Mouse (Mus musculus) spleen, adult 2 months (tissue): ENCODE measurements around the gene Wnt7b. TPM values are rescaled to one million over a fixed set of nuclear protein-coding genes. Genes with fewer than 3 reads are reported as not detected.

ENCODE experiments used
- DNase-seq, 2 experiments: peaks; one replicate each; pipeline versions ENCODE4 v3.0.0 to v3.0.0-alpha.2; 2012 to 2021; ENCODE audit warnings: low spot score in 2 of 2, low read depth in 1 of 2
- H3K27ac ChIP-seq: fragments of 200-500 bp; 2 replicates; pipeline ENCODE4 v1.5.1; 2012; ENCODE audit warnings: low read length, inconsistent platforms; ENCODE audit not compliant: insufficient read depth
- H3K27me3 ChIP-seq: fragments of 200-500 bp; 2 replicates; pipeline ENCODE4 v1.6.1; 2012; ENCODE audit warnings: mild to moderate bottlenecking, moderate library complexity, low read length, inconsistent platforms; ENCODE audit not compliant: control insufficient read depth, insufficient read depth
- H3K36me3 ChIP-seq: fragments of 200-500 bp; 2 replicates; pipeline ENCODE4 v1.6.1; 2012; ENCODE audit warnings: mild to moderate bottlenecking, low read length, inconsistent platforms; ENCODE audit not compliant: control insufficient read depth, insufficient read depth
- H3K4me1 ChIP-seq: fragments of 200-500 bp; 2 replicates; pipeline ENCODE4 v1.6.1; 2011; ENCODE audit warnings: inconsistent platforms; ENCODE audit not compliant: control insufficient read depth, insufficient read depth, insufficient read length
- H3K4me3 ChIP-seq: fragments of 200-500 bp; 2 replicates; pipeline ENCODE4 v1.5.1; 2011; ENCODE audit warnings: mild to moderate bottlenecking, inconsistent platforms; ENCODE audit not compliant: insufficient read depth, insufficient read length; ENCODE audit errors: extremely low read depth
- CTCF ChIP-seq: fragments of 200-500 bp; IDR thresholded peaks from 2 replicates; pipeline ENCODE4 v1.5.1; 2011; ENCODE audit warnings: mild to moderate bottlenecking, inconsistent platforms; ENCODE audit not compliant: insufficient read depth, insufficient read length, insufficient replicate concordance; ENCODE audit errors: extremely low read depth
- POLR2A ChIP-seq: fragments of 200-500 bp; IDR thresholded peaks from 2 replicates; pipeline ENCODE4 v1.6.1; 2011; ENCODE audit warnings: low read depth, low read length, inconsistent platforms
- WGBS: fragments of 180-500 bp; shearing (Covaris S2); methylation state at CpG from one replicate; pipeline ENCODE4 v1.1.7; 2018; 5-methylcytosine and 5-hydroxymethylcytosine counted together
- polyA plus RNA-seq: library from polyadenylated mRNA; depleted of rRNA; stranded (reverse); fragments of >200 nt; gene quantifications from 2 replicates; pipeline ENCODE4 v1.2.3, GENCODE M21; 2012

Gene Wnt7b
- polyA plus RNA-seq, 1 experiment: 0.08 TPM

GRCm38 (mm10) chr15:85609266-85610004 lies 27.2 kb upstream of the Wnt7b start:
- Histone ChIP-seq H3K4me1 (no peaks in the 10 kb centered on the region; the same call in 1 of the 2 replicates), H3K36me3 (no peaks in the 10 kb centered on the region), H3K27ac (no peak overlapping the region), H3K27me3 (no peaks in the 10 kb centered on the region), H3K4me3 (no peak overlapping the region)
- WGBS: 92% methylated on average over 5 of the region's 5 CpGs
- TF ChIP-seq CTCF: no peak
- TF ChIP-seq POLR2A: no peak
- no peak for DNase-seq

GRCm38 (mm10) chr15:85605962-85606610 lies 23.8 kb upstream of the Wnt7b start:
- WGBS: 80% methylated on average over 17 of the region's 17 CpGs
- no peaks in the 10 kb centered on the region for H3K27me3 ChIP-seq

GRCm38 (mm10) chr15:85604938-85605337 lies 22.7 kb upstream of the Wnt7b start:
- 89% methylated on average over 8 of the region's 8 CpGs for WGBS
- Histone ChIP-seq H3K27me3 (no peaks in the 10 kb centered on the region), H3K36me3 (no peaks in the 10 kb centered on the region), H3K4me1 (peaks cover 5% of the 10 kb centered on the region; the same call in 1 of the 2 replicates), H3K27ac (no peak overlapping the region), H3K4me3 (no peak overlapping the region)
- no peak for TF ChIP-seq CTCF
- TF ChIP-seq POLR2A: no peak
- no peak for DNase-seq

More at GRCm38 (mm10) chr15:85605962-85606610, 23.8 kb upstream of the Wnt7b start:
- H3K4me3 ChIP-seq: no peak overlapping the region
- no peak for DNase-seq
- no peak overlapping the region for H3K27ac ChIP-seq
- TF ChIP-seq POLR2A (no peak), CTCF (no peak)
- no peaks in the 10 kb centered on the region for H3K36me3 ChIP-seq
- H3K4me1 ChIP-seq: no peaks in the 10 kb centered on the region; the same call in 1 of the 2 replicates

- TF ChIP-seq CTCF (no peak), POLR2A (no peak)
- Histone ChIP-seq H3K4me3 (no peak overlapping the region), H3K4me1 (peaks cover 6% of the 10 kb centered on the region; the same call in 1 of the 2 replicates), H3K27me3 (no peaks in the 10 kb centered on the region), H3K36me3 (no peaks in the 10 kb centered on the region), H3K27ac (no peak overlapping the region)
- 81% methylated on average over 4 of the region's 4 CpGs for WGBS
- no peak for DNase-seq
Observed at GRCm38 (mm10) chr15:85604507-85604906, 22.2 kb upstream of the Wnt7b start.

GRCm38 (mm10) chr15:85603422-85603821 lies 21.1 kb upstream of the Wnt7b start:
- peaks cover 6% of the 10 kb centered on the region; the same call in 1 of the 2 replicates for H3K4me1 ChIP-seq
- no peaks in the 10 kb centered on the region for H3K27me3 ChIP-seq
- H3K36me3 ChIP-seq: no peaks in the 10 kb centered on the region
- no peak for DNase-seq
- WGBS: 69% methylated on average over 5 of the region's 5 CpGs
- no peak for TF ChIP-seq POLR2A
- no peak for TF ChIP-seq CTCF
- no peak overlapping the region for H3K27ac ChIP-seq
- no peak overlapping the region for H3K4me3 ChIP-seq

DNA sequence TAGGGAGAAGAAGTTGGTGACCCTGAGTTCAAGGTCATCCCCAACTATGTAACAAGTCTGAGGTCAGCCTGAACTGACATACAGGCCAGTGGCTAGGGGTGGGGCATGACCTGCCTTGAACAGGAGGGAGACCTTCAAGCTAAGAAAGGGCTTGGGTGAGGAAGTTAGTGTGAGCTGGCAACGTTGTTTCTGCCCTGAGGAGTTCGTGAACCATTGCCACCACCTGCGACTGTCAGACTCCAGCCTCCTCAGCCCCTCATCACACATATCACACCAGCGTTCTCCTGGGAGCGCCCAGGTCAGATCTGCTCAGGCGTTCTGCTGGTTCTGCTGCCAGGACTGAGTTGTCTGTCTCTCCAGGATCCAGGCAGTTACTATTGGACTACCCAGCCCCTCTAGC lies 20.5 kb upstream of the Wnt7b start:
- DNase-seq: no peak
- WGBS: 51% methylated on average over 6 of the region's 6 CpGs
- H3K27me3 ChIP-seq: no peaks in the 10 kb centered on the region
- H3K36me3 ChIP-seq: no peaks in the 10 kb centered on the region
- peaks cover 6% of the 10 kb centered on the region; the same call in 1 of the 2 replicates for H3K4me1 ChIP-seq
- H3K27ac ChIP-seq: no peak overlapping the region
- H3K4me3 ChIP-seq: no peak overlapping the region
- TF ChIP-seq CTCF: no peak
- TF ChIP-seq POLR2A: no peak

- peaks cover 6% of the 10 kb centered on the region; the same call in 1 of the 2 replicates for H3K4me1 ChIP-seq
- DNase-seq: no peak
- H3K4me3 ChIP-seq: no peak overlapping the region
- 95% methylated on average over 5 of the region's 5 CpGs for WGBS
- H3K36me3 ChIP-seq: no peaks in the 10 kb centered on the region
- H3K27me3 ChIP-seq: no peaks in the 10 kb centered on the region
- H3K27ac ChIP-seq: no peak overlapping the region
- TF ChIP-seq CTCF: no peak
- no peak for TF ChIP-seq POLR2A
Observed at GRCm38 (mm10) chr15:85602021-85602420, 19.7 kb upstream of the Wnt7b start.
